Mouse (Mus musculus) liver, adult (tissue): ENCODE measurements around the gene Ppp1r35.

Experiments
- GATA4 ChIP-seq: IDR thresholded peaks from 2 replicates; pipeline ENCODE4 v1.6.1; 2014; ENCODE audit warnings: mild to moderate bottlenecking, low read length; ENCODE audit not compliant: insufficient replicate concordance

Gene Ppp1r35

GRCm38 (mm10) chr5:137823455-137824045 is 44.9 kb downstream of the Ppp1r35 start:
- no peak for TF ChIP-seq GATA4

- no peak for TF ChIP-seq GATA4
These were observed 46.4 kb downstream of the Ppp1r35 start for GRCm38 (mm10) chr5:137825030-137825429.

GRCm38 (mm10) chr5:137825971-137826370 is 47.3 kb downstream of the Ppp1r35 start:
- no peak for TF ChIP-seq GATA4

- TF ChIP-seq GATA4, result no peak
These were observed 47.8 kb downstream of the Ppp1r35 start for GRCm38 (mm10) chr5:137826421-137826820.

GRCm38 (mm10) chr5:137828694-137829093 is 50.0 kb downstream of the Ppp1r35 start:
- TF ChIP-seq GATA4, result no peak
